Mouse (Mus musculus) right cerebral cortex, postnatal 36 days (tissue): ENCODE measurements at regions not wholly inside any gene's neighbourhood (a gene's known extent, or its start where the extent isn't known, plus 50 kb on each side); places are given as distances from the start of the nearest gene placed in this dataset.
"Not testable (repeated sequence)": the region's sequence is repeated elsewhere in the genome, so short reads cannot be mapped to it uniquely, and the experiment has no call there.

Experiments used
- DNase-seq, 2 experiments: peaks; one replicate each; pipeline ENCODE4 v3.0.0; 2022; ENCODE audit warnings: low spot score in 2 of 2, mixed read lengths in 1 of 2

GRCm38 (mm10) chr17:81319605-81320004, 122.0 kb upstream of the Gm11096 start:
- DNase-seq = peak; percentile 1 to 10

DNA sequence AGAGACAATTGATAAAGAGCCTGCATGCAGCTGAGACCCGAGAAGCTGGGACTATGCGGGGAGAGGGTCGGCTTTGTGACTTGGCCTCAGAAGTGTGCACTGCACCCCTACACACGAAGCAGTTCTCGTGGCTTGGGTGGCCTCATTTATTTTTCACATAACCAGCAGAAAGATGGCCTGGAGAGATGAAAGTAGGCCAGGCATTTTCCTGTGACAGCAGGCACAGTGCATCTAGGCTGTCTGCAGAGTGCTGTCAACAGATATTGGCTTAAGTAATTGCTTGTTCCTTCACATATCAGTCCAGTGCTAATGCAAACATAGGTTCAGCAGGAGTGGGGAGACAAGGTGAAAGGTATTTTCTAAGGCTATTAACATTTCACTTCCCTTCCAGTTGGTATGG, 124.9 kb upstream of the Gm11096 start:
- DNase-seq = no peak

GRCm38 (mm10) chr17:81305880-81306279, 135.7 kb upstream of the Gm11096 start:
- no peak for DNase-seq

GRCm38 (mm10) chr17:81304574-81304973, 137.0 kb upstream of the Gm11096 start:
- DNase-seq = no peak

DNA sequence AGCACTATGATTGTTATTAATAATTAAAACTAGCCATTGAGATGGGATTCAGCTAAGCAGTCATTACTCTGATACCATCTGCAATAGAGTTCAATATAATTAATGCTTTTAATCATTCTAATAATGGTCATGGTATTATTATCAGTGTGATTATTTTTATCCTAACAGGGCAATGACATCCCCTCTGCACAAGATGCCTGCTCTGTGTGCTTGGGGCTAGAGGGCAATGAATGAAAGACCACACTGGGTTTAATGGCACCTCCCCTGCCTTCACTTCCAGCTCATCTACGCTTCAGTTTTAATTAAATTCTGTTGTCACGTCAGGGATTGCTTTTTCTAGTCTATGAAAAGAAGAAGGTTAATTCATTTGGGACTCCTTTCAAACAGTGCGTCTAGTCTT, 139.1 kb upstream of the Gm11096 start:
- no peak for DNase-seq

DNA sequence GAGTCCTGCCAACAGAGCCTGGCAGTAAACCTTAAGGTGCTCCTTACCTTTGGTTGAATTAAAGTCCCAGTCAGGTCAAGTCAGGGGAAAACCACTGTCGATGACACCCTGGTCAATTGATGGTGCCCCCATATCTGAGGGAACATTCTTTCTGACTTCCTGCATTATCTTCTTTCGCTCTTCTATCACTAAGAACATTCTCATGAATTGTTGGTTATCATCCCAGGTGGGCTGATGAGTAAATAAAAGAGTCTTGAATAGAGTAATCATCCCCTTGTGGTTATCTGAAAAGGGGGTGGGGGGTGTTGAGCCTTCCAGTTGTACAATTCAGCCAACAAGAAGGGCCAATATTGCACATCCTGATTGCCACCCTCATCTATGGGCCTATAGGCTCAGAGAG, 149.7 kb upstream of the Gm11096 start:
- no peak for DNase-seq

GRCm38 (mm10) chr17:81282543-81282942, 159.0 kb upstream of the Gm11096 start:
- no peak for DNase-seq

DNA sequence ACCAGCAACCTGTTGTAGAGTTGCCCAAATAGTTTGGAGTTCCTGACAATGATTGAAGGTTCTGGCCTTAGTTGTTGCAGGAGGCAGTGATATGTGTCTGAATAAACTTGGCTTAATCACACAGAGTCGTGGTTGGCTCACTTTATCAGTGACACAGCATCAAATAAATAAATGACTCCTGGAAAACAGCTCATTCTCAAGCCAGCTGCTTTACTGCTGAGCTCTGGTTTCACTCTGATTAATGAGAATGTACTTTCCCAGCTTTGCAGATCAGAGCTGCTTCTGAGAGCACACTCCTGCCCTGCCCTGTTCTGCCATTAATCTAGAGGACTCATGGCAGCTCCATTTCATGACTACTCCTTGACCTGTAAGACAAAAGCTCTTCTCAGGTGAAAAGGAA, 171.3 kb upstream of the Gm11096 start:
- DNase-seq = no peak

DNA sequence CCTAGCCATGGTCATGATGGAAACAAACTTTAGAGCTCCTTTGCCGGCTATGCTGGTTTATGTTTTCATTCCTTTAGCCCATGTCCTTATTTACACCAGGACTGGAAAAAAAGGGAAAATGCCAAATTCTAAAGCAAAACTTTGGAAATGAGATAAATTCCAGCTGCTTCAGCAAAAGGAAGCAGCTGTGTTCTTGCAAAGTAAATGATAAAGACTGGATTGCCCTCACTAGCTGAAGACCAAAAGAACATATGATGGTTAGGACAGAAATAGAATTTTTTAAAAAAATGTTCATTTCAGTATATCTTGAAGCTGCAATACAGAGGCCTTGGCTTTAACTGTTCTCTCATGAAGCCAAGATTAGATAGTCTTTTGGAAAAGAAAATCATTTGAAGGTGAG, 179.6 kb upstream of the Gm11096 start:
- no peak for DNase-seq

- DNase-seq = no peak
Observed at GRCm38 (mm10) chr17:81260036-81260435, 181.5 kb upstream of the Gm11096 start.

- no peak for DNase-seq
Observed at GRCm38 (mm10) chr17:81256106-81256505, 185.5 kb upstream of the Gm11096 start.

GRCm38 (mm10) chr17:81250748-81251147, 185.9 kb upstream of the Thumpd2 start:
- DNase-seq = no peak

GRCm38 (mm10) chr17:81246156-81246555, 181.3 kb upstream of the Thumpd2 start:
- DNase-seq = no peak

DNA sequence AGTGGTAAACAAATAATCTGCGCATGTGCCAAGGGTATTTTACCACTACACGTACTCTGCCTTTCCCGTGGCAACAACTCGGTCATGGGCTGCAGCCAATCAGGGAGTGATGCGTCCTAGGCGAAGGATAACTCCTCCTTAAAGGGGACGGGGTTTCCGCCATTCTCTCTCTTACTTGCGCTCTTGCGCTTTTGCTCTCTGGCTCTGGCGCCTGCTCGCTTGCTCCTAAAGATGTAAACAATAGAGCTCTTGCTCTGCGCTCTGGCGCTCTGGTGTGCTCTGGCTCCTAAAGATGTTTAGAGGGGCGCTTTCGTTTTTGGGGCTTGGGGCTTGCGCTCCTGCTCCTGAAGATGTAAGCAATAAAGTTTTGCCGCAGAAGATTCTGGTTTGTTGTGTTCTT, 166.9 kb upstream of the Thumpd2 start:
- DNase-seq = not testable (repeated sequence)

DNA sequence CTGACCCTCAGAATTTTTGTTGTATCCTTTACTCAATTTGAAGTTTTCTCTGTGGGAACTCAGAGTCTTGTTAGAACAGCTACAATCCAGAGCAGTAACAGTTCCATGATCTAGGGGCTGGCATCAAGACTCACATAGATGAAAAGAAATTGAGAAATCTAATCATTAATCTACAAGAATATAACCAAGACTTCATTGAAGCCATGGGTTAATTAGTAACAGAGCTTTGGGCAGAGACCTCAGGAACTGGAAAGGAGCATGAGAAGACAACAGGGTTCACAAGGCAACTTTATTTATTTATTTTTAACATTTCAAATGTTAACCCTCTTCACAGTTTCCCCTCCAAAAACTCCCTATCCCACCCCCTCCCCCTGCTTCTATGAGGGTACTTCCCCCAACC, 160.4 kb upstream of the Thumpd2 start:
- no peak for DNase-seq

DNA sequence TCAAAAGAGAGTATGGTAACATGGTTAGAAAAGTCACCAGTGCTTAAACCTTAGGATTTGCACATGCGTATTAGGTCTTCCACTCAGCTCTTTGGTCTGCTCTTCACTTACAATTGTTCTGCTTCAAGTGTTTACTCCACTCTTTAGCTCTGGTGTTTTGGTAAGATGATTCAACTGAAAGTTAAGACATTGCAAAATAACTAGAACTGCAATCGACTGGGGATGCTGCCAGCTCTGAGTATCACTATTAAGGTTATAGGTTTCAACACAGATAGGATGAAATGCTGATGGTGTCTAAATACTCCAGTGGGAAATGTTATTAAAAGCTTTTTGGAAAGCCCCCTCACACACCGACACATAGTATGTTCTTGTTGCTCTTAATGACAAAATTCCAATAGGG, 156.6 kb upstream of the Thumpd2 start:
- DNase-seq = no peak

DNA sequence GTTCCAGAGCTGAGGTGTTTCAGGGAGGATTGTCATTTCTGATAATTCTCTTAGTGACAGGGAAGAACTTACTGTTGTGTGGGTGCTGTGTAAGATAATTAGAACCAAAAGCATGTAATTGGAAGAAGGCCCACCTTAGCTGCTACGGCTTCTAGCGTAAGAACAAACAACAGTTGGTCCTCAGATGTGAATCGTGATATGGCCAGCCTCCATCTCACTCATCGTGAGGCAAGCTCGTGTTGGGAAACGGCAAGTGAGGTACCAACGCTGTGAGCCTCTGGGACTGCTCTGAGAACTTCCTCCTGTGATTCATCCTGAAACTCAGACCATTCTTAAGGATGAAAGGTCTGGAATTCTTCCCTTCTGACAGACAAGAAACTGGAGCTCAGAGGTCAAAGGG, 150.0 kb upstream of the Thumpd2 start:
- peak; percentile 20 to 28 for DNase-seq

DNA sequence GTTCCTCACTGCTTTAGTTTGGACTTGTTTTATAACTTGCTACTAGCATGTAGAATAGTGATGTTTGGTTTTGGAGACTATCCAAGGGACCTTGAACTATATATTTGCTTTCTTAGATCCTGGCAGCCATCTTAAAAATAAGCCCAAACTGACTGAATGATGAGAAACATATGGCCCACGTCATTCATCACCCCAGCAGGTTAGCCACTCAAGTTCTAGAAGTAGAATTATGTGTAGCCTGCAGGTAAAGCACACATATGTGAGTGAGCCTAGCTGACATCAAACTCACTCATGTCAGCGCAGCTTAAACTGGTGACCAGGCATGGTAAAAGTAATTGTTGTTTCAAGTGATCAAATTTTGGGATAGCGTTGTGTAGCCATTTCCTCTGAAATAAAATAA, 147.2 kb upstream of the Thumpd2 start:
- DNase-seq = no peak

GRCm38 (mm10) chr17:81210389-81210788, 145.5 kb upstream of the Thumpd2 start:
- no peak for DNase-seq

GRCm38 (mm10) chr17:81209323-81209722, 144.4 kb upstream of the Thumpd2 start:
- no peak for DNase-seq

DNA sequence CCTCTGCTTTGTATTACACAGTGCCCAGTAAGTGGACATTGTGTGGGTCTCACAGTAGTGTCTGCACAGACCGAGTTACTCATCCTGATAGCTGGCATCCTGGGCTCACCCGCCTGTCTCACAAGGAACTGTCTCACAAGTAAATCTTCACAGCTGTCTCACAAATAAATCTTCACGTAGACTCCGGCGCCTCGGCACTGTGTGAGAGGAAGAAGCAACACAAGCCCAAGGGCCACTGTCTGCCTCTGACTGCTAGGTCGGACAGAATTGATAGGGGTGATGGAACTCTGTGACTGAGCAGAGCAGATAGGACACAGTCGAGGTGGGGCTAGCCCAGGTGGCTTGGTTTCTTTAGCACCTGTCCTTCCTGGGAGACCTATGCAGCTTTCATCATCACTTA, 136.2 kb upstream of the Thumpd2 start:
- no peak for DNase-seq

- no peak for DNase-seq
Observed at GRCm38 (mm10) chr17:81194006-81194405, 129.1 kb upstream of the Thumpd2 start.

DNA sequence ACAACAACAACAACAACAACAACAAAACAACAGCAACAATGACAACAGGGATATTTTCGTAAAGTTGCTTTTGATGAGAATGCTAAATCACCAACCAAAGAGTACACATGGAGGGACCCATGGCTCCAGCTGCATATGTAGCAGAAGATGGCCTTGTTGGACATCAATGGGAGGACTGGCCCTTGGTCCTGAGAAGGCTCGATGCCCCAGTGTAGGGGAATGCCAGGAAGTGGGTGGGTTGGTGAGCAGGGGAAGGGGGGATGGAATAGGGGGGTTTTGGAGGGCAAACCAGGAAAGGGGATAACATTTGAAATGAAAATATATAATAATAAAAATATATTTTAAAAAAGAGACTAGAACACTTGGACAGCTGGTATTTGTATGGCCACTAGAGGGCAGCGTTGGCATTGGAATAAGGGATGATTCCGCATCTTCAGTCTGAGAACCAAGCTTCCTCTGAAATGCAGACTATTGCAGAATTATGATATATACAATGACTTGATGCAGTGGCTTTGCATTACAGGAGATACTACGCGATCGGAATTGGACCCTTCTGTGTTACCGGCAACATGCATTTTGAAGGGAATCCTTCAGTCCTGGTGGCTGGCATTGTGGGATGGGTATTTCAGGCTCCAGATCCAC, 128.5 kb upstream of the Thumpd2 start:
- peak; percentile 47 to 63 for DNase-seq

DNA sequence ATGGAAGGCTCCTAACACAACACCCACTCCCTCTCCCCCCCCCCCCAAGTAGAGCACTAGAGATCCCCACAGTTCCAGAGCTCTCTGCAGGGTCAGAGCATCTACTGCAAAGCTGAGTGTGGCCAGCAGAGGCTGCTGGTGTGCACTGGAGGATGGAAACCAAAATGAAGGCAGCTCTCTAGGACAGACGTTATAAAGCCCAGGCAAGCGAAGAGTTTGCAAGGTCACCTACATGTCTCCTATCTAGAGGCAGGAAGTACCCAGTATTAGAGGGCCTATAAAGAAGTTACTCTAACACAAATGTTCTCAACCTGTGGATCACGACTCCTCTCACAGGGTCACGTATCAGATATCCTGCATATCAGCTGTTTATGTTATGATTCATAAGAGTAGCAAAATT, 125.1 kb upstream of the Thumpd2 start:
- peak; percentile 8 to 10 for DNase-seq
